Mouse (Mus musculus): ENCODE results near the gene Gprc5c. TPM values are rescaled to one million over a fixed set of nuclear protein-coding genes. Genes with fewer than 3 reads are reported as not detected.

Gprc5c gene
- polyA plus RNA-seq, 1 experiment from 2014 or later: 10.9 TPM

DNA sequence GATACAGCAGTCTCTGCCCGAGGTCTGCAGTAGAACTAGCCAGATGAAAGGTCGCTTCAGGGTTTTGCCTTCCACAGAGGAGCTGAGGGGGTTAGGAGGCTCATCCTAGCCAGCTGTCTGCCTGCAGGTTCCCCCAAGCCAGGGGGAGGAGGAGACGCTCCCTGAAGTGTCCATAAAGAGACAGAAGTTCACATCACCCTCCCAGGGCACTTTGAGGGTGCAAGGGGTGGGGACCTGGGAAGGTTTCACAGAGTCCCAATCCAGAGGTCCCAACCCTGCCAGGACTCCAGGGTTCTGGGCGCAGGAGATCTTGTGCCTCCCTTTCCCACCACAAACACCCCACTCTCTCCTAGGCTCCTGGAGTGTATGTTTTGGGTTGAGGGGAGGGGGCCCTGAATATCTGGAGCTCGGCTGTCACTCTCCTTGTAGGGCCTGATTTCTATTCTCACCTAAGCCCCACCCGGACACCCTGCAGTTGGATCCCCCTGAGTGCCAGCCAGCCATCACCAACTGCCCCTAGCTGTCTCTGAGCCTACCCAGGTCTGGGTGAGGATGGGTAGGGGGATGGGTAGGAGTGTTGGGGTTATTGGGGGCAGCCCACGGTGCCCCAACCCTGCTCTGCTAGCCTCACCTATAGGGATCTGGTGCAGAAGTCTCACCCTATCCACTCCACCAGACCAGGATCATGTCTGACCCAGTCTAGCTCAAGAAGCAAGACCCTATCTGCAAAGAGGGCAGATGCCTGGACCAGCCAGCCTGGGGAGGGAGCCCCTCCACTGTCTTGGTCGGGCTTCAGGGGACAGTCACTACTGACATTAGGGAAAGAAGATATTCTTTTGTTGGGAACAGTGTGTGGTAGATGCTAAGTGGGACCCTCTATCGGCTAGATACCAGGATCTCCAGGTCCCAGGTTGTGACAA lies 23.5 kb downstream of the Gprc5c start:
- no peaks in the 10 kb centered on the region; the same call in 1 of the 2 replicates for H3K36me3 ChIP-seq (ENCODE audit: control insufficient read depth, insufficient read depth, low read length)
- H3K4me3 ChIP-seq (ENCODE audit: low read length): no peak overlapping the region
- H3K4me1 ChIP-seq (ENCODE audit: control insufficient read depth, insufficient read depth, low read length): peaks cover 14% of the 10 kb centered on the region
- no peak overlapping the region for H3K4me2 ChIP-seq (ENCODE audit: low read depth, low read length)
- no peak overlapping the region for H3K9ac ChIP-seq (ENCODE audit: low read depth, low read length)
- WGBS: 58% methylated on average over 9 of the region's 9 CpGs
- ATAC-seq: no peak
- H3K27ac ChIP-seq (ENCODE audit: low read length): no peak overlapping the region
- H3K27me3 ChIP-seq (replicated peaks; ENCODE audit: control insufficient read depth, insufficient read depth, low read length): no peaks in the 10 kb centered on the region
- H3K9me3 ChIP-seq (ENCODE audit: control insufficient read depth, low read length): no peaks in the 10 kb centered on the region

DNA sequence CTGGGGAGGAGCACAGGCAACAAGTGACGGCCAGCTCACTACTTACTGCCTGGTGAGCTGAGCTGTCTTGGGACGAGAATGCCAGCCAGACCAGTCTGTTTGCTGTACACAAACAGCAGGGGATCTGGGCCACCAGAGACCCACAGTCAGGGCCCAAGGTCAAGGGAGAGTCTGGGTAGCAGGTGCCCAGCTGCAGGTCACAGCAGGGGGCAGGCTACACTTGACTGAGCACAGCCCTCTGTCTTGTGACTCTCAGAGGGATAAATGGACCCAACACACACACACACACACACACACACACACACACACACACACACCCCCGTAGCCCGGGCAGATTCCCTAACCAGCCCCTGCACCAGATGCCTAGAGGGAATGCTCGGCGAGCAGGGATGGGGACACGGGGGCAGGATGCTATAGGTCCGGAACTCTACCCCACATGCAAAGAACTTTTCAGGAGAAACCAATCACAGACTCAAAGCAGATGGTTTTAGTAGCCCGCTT lies 24.4 kb downstream of the Gprc5c start:
- Histone ChIP-seq H3K36me3 (ENCODE audit: control insufficient read depth, insufficient read depth, low read length) (no peaks in the 10 kb centered on the region), H3K9ac (ENCODE audit: low read depth, low read length) (no peak overlapping the region), H3K27me3 (replicated peaks; ENCODE audit: control insufficient read depth, insufficient read depth, low read length) (no peaks in the 10 kb centered on the region), H3K27ac (ENCODE audit: low read length) (no peak overlapping the region), H3K9me3 (ENCODE audit: control insufficient read depth, low read length) (no peaks in the 10 kb centered on the region), H3K4me2 (ENCODE audit: low read depth, low read length) (no peak overlapping the region), H3K4me3 (ENCODE audit: low read length) (no peak overlapping the region), H3K4me1 (ENCODE audit: control insufficient read depth, insufficient read depth, low read length) (peaks cover 14% of the 10 kb centered on the region)
- 14% methylated on average over 9 of the region's 9 CpGs for WGBS
- ATAC-seq: no peak

- Histone ChIP-seq H3K27me3 (replicated peaks; ENCODE audit: control insufficient read depth, insufficient read depth, low read length) (no peaks in the 10 kb centered on the region), H3K9me3 (ENCODE audit: control insufficient read depth, low read length) (no peaks in the 10 kb centered on the region), H3K9ac (ENCODE audit: low read depth, low read length) (no peak overlapping the region), H3K27ac (ENCODE audit: low read length) (no peak overlapping the region), H3K4me1 (ENCODE audit: control insufficient read depth, insufficient read depth, low read length) (peaks cover 14% of the 10 kb centered on the region), H3K36me3 (ENCODE audit: control insufficient read depth, insufficient read depth, low read length) (no peaks in the 10 kb centered on the region), H3K4me2 (ENCODE audit: low read depth, low read length) (no peak overlapping the region), H3K4me3 (ENCODE audit: low read length) (no peak overlapping the region)
- 38% methylated on average over 7 of the region's 7 CpGs for WGBS
- peak; percentile 39; the same call in 1 of the 2 replicates for ATAC-seq
Observed at GRCm38 (mm10) chr11:114876176-114876575, 25.2 kb downstream of the Gprc5c start.

DNA sequence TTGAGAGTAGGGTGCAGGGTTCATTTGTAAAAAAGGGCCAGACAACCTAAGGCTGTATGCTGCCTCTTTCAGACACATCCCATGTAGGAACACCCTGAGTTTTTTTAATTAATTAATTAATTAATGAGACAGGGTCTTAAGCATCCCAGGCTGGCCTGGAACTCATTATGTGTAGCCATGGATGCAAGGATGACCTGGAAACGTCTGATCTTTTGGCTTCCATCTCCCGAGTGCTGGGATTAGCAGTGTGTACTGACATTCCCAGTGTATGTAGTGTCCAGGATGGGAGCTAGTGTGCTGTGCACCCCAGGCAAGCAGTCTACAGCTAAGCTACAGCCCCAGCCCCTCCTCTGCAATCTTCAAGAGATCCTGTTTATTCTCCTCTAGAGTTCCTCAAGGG lies 25.7 kb downstream of the Gprc5c start:
- Histone ChIP-seq H3K4me3 (ENCODE audit: low read length) (no peak overlapping the region), H3K27me3 (replicated peaks; ENCODE audit: control insufficient read depth, insufficient read depth, low read length) (no peaks in the 10 kb centered on the region), H3K4me2 (ENCODE audit: low read depth, low read length) (no peak overlapping the region), H3K9ac (ENCODE audit: low read depth, low read length) (no peak overlapping the region), H3K4me1 (ENCODE audit: control insufficient read depth, insufficient read depth, low read length) (peaks cover 14% of the 10 kb centered on the region), H3K9me3 (ENCODE audit: control insufficient read depth, low read length) (no peaks in the 10 kb centered on the region), H3K36me3 (ENCODE audit: control insufficient read depth, insufficient read depth, low read length) (no peaks in the 10 kb centered on the region), H3K27ac (ENCODE audit: low read length) (no peak overlapping the region)
- ATAC-seq: 0 out of 2 replicates have a peak, but pooled peaks have one; percentile 26
- WGBS: 40% methylated on average over 2 of the region's 2 CpGs

DNA sequence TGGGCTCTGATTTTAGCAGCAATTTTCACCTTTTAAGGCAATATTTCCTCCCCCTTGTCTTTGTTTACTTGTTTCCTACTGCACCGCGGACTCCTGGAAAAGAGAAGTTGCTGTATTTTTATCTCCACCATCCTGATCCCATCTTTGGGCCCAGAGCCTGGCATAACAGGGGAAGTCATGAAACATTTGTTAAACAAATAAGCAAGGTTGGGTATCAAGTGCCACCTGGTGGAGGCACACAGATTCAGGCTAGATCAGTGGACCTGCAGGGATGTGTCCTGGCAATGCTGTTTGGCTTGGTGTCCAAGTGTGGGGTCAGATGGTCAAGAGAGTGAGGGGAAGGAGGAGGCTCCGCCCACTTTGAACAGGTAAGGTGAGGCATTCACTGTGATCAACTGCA lies 26.2 kb downstream of the Gprc5c start:
- no peak overlapping the region for H3K4me2 ChIP-seq (ENCODE audit: low read depth, low read length)
- H3K4me1 ChIP-seq (ENCODE audit: control insufficient read depth, insufficient read depth, low read length): peaks cover 14% of the 10 kb centered on the region
- H3K9ac ChIP-seq (ENCODE audit: low read depth, low read length): no peak overlapping the region
- 0 out of 2 replicates have a peak, but pooled peaks have one; percentile 21 for ATAC-seq
- no peaks in the 10 kb centered on the region for H3K27me3 ChIP-seq (replicated peaks; ENCODE audit: control insufficient read depth, insufficient read depth, low read length)
- no peaks in the 10 kb centered on the region for H3K36me3 ChIP-seq (ENCODE audit: control insufficient read depth, insufficient read depth, low read length)
- no peaks in the 10 kb centered on the region for H3K9me3 ChIP-seq (ENCODE audit: control insufficient read depth, low read length)
- 28% methylated on average over 3 of the region's 3 CpGs for WGBS
- no peak overlapping the region for H3K4me3 ChIP-seq (ENCODE audit: low read length)
- H3K27ac ChIP-seq (ENCODE audit: low read length): no peak overlapping the region

GRCm38 (mm10) chr11:114879666-114880065 lies 28.7 kb downstream of the Gprc5c start:
- WGBS: 76% methylated on average over 2 of the region's 2 CpGs
- Histone ChIP-seq H3K27me3 (replicated peaks; ENCODE audit: control insufficient read depth, insufficient read depth, low read length) (no peaks in the 10 kb centered on the region), H3K9me3 (ENCODE audit: control insufficient read depth, low read length) (no peaks in the 10 kb centered on the region), H3K4me2 (ENCODE audit: low read depth, low read length) (no peak overlapping the region), H3K9ac (ENCODE audit: low read depth, low read length) (no peak overlapping the region), H3K4me3 (ENCODE audit: low read length) (no peak overlapping the region), H3K36me3 (ENCODE audit: control insufficient read depth, insufficient read depth, low read length) (no peaks in the 10 kb centered on the region), H3K4me1 (ENCODE audit: control insufficient read depth, insufficient read depth, low read length) (peaks cover 6% of the 10 kb centered on the region; the same call in 1 of the 2 replicates), H3K27ac (ENCODE audit: low read length) (no peak overlapping the region)
- ATAC-seq: no peak

DNA sequence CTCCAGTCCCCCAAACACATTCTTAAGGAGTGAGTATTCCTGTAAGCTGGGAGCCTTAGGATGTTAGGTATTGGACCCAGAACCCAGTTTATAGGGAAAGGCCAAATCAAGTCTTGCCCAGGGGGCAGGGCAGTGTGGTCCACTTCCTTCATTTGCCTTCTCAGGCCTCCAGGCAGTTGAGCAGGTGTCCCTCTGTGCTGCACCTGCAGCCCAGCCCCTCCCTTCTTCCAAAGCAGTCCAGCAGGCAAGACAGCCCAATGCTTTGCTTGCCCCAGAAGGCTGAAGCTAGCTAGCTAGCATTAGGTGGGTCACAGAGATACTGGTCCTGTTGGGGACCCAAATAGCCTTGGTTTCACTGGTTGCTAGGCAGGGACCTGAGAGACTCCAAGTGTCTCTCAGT lies 29.2 kb downstream of the Gprc5c start:
- Histone ChIP-seq H3K4me1 (ENCODE audit: control insufficient read depth, insufficient read depth, low read length) (peaks cover 4% of the 10 kb centered on the region; the same call in 1 of the 2 replicates), H3K4me2 (ENCODE audit: low read depth, low read length) (no peak overlapping the region), H3K4me3 (ENCODE audit: low read length) (no peak overlapping the region), H3K36me3 (ENCODE audit: control insufficient read depth, insufficient read depth, low read length) (no peaks in the 10 kb centered on the region), H3K27me3 (replicated peaks; ENCODE audit: control insufficient read depth, insufficient read depth, low read length) (no peaks in the 10 kb centered on the region), H3K9ac (ENCODE audit: low read depth, low read length) (no peak overlapping the region), H3K9me3 (ENCODE audit: control insufficient read depth, low read length) (no peaks in the 10 kb centered on the region), H3K27ac (ENCODE audit: low read length) (no peak overlapping the region)
- ATAC-seq: no peak

DNA sequence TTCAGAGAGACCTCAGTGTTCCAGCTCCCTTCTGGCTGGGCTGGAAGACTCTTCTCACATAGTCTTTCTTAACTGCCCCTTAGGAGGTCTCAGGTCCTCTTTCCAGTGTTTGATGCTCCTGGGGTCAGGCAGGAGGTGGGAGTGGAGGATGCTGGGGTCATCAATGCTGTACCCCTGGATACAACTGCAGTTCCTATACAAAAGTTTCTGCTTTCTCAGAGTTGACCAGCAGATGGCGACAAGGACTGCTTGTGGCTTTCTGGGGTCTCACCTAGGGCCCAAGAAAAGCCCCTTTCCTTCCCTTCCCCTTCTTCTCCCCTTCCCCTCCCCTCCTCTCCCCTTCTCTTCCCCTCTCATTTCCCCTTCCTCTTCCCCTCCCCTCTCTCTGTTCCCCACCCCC lies 29.6 kb downstream of the Gprc5c start:
- H3K9ac ChIP-seq (ENCODE audit: low read depth, low read length): no peak overlapping the region
- H3K9me3 ChIP-seq (ENCODE audit: control insufficient read depth, low read length): no peaks in the 10 kb centered on the region
- H3K27me3 ChIP-seq (replicated peaks; ENCODE audit: control insufficient read depth, insufficient read depth, low read length): no peaks in the 10 kb centered on the region
- WGBS: 0% methylated on average over 1 of the region's 1 CpGs
- no peak overlapping the region for H3K4me3 ChIP-seq (ENCODE audit: low read length)
- H3K4me1 ChIP-seq (ENCODE audit: control insufficient read depth, insufficient read depth, low read length): 0 out of 2 replicates have a peak, but pooled peaks cover under 1% of the 10 kb centered on the region
- no peak overlapping the region for H3K27ac ChIP-seq (ENCODE audit: low read length)
- no peak overlapping the region for H3K4me2 ChIP-seq (ENCODE audit: low read depth, low read length)
- no peaks in the 10 kb centered on the region for H3K36me3 ChIP-seq (ENCODE audit: control insufficient read depth, insufficient read depth, low read length)
- ATAC-seq: no peak

- no peaks in the 10 kb centered on the region for H3K9me3 ChIP-seq (ENCODE audit: control insufficient read depth, low read length)
- no peak for ATAC-seq
- H3K4me3 ChIP-seq (ENCODE audit: low read length): no peak overlapping the region
- no peaks in the 10 kb centered on the region for H3K36me3 ChIP-seq (ENCODE audit: control insufficient read depth, insufficient read depth, low read length)
- no peaks in the 10 kb centered on the region for H3K27me3 ChIP-seq (replicated peaks; ENCODE audit: control insufficient read depth, insufficient read depth, low read length)
- H3K9ac ChIP-seq (ENCODE audit: low read depth, low read length): no peak overlapping the region
- no peak overlapping the region for H3K27ac ChIP-seq (ENCODE audit: low read length)
- H3K4me1 ChIP-seq (ENCODE audit: control insufficient read depth, insufficient read depth, low read length): no peaks in the 10 kb centered on the region
- 87% methylated on average over 4 of the region's 4 CpGs for WGBS
- no peak overlapping the region for H3K4me2 ChIP-seq (ENCODE audit: low read depth, low read length)
Observed at GRCm38 (mm10) chr11:114883251-114883789, 32.4 kb downstream of the Gprc5c start.

Data from intestine, embryonic 16.5 days (tissue).